Mouse (Mus musculus): Measurements from ENCODE around the gene Ptch2. TPM values are rescaled to one million over a fixed set of nuclear protein-coding genes. Genes with fewer than 3 reads are reported as not detected.

Ptch2 gene
- total and polyA plus RNA-seq, 3 experiments = 0.33 TPM; not detected in 2

- no peak overlapping the region for H3K4me3 ChIP-seq (ENCODE audit: control insufficient read depth in 1 of 2, insufficient read depth in 1 of 2, low read depth in 2 of 2, low read length in 2 of 2)
- no peaks in the 10 kb centered on the region for H3K9me3 ChIP-seq (replicated peaks; ENCODE audit: insufficient read depth, low read length)
- H3K4me1 ChIP-seq (ENCODE audit: control insufficient read depth in 1 of 2, insufficient read depth in 2 of 2, low read length in 2 of 2) = peaks cover 0 to 11% of the 10 kb centered on the region in 2 experiments; a peak in 2 of 4 replicates
- no peak overlapping the region for H3K9ac ChIP-seq (ENCODE audit: control insufficient read depth, low read depth, low read length, poor library complexity, severe bottlenecking)
- peaks cover 12% of the 10 kb centered on the region in 2 experiments for H3K36me3 ChIP-seq (ENCODE audit: control insufficient read depth in 1 of 2, insufficient read depth in 2 of 2, low read length in 2 of 2)
- peak in 1 of 2 experiments; percentile 35; a peak in 2 of 4 replicates for TF ChIP-seq POLR2A (IDR thresholded peaks at IDR 0.05; ENCODE audit: control insufficient read depth in 1 of 2, insufficient read depth in 1 of 2, low read depth in 1 of 2, low read length in 2 of 2, poor library complexity in 1 of 2)
- peak; percentile 31; the same call in 1 of the 2 replicates for TF ChIP-seq POLR2AphosphoS5 (IDR thresholded peaks at IDR 0.05; ENCODE audit: borderline replicate concordance, low read depth, low read length)
- no peak for TF ChIP-seq MEF2A (IDR thresholded peaks at IDR 0.05; ENCODE audit: extremely low read depth, insufficient replicate concordance, low read depth, low read length, poor library complexity, severe bottlenecking)
- TF ChIP-seq MXI1 (IDR thresholded peaks at IDR 0.05; ENCODE audit: low read depth, low read length) = no peak
- H3K79me2 ChIP-seq (ENCODE audit: control insufficient read depth, insufficient read depth, low read length, poor library complexity) = peaks cover 12% of the 10 kb centered on the region
- no peaks in the 10 kb centered on the region for H3K27me3 ChIP-seq (ENCODE audit: control insufficient read depth in 1 of 2, insufficient read depth in 2 of 2, low read length in 2 of 2)
- peak; percentile 55 for DNase-seq (ENCODE audit: low read depth, low spot score)
- no peak overlapping the region for H3K27ac ChIP-seq (ENCODE audit: control insufficient read depth, low read depth, low read length)
Observed at GRCm38 (mm10) chr4:117148047-117148713, 52.3 kb downstream of the Ptch2 start.

- Histone ChIP-seq H3K27me3 (ENCODE audit: control insufficient read depth in 1 of 2, insufficient read depth in 2 of 2, low read length in 2 of 2) (no peaks in the 10 kb centered on the region), H3K9me3 (replicated peaks; ENCODE audit: insufficient read depth, low read length) (no peaks in the 10 kb centered on the region), H3K4me3 (ENCODE audit: control insufficient read depth in 1 of 2, insufficient read depth in 1 of 2, low read depth in 2 of 2, low read length in 2 of 2) (no peak overlapping the region), H3K27ac (ENCODE audit: control insufficient read depth, low read depth, low read length) (no peak overlapping the region), H3K4me1 (ENCODE audit: control insufficient read depth in 1 of 2, insufficient read depth in 2 of 2, low read length in 2 of 2) (peaks cover 0 to 18% of the 10 kb centered on the region in 2 experiments; a peak in 2 of 4 replicates), H3K36me3 (ENCODE audit: control insufficient read depth in 1 of 2, insufficient read depth in 2 of 2, low read length in 2 of 2) (peaks cover 15 to 16% of the 10 kb centered on the region in 2 experiments), H3K9ac (ENCODE audit: control insufficient read depth, low read depth, low read length, poor library complexity, severe bottlenecking) (no peak overlapping the region), H3K79me2 (ENCODE audit: control insufficient read depth, insufficient read depth, low read length, poor library complexity) (peaks cover 19% of the 10 kb centered on the region)
- TF ChIP-seq POLR2A (IDR thresholded peaks at IDR 0.05; ENCODE audit: control insufficient read depth in 1 of 2, insufficient read depth in 1 of 2, low read depth in 1 of 2, low read length in 2 of 2, poor library complexity in 1 of 2) = 0 out of 4 replicates have a peak, but pooled peaks of 1 of the 2 experiments have one; percentile 12
- TF ChIP-seq POLR2AphosphoS5 (IDR thresholded peaks at IDR 0.05; ENCODE audit: borderline replicate concordance, low read depth, low read length) = no peak
- DNase-seq (ENCODE audit: low read depth, low spot score) = no peak
Observed at GRCm38 (mm10) chr4:117148815-117149214, 52.9 kb downstream of the Ptch2 start.

GRCm38 (mm10) chr4:117149291-117150211 lies 53.7 kb downstream of the Ptch2 start:
- H3K4me1 ChIP-seq (ENCODE audit: control insufficient read depth in 1 of 2, insufficient read depth in 2 of 2, low read length in 2 of 2) = peaks cover 0 to 18% of the 10 kb centered on the region in 2 experiments; a peak in 2 of 4 replicates
- H3K9me3 ChIP-seq (replicated peaks; ENCODE audit: insufficient read depth, low read length) = no peaks in the 10 kb centered on the region
- DNase-seq (ENCODE audit: low read depth, low spot score) = peak; percentile 68
- no peak overlapping the region for H3K4me3 ChIP-seq (ENCODE audit: control insufficient read depth in 1 of 2, insufficient read depth in 1 of 2, low read depth in 2 of 2, low read length in 2 of 2)
- H3K27me3 ChIP-seq (ENCODE audit: control insufficient read depth in 1 of 2, insufficient read depth in 2 of 2, low read length in 2 of 2) = no peaks in the 10 kb centered on the region
- H3K27ac ChIP-seq (ENCODE audit: control insufficient read depth, low read depth, low read length) = peak overlapping the region; percentile 15; the same call in 1 of the 2 replicates
- H3K36me3 ChIP-seq (ENCODE audit: control insufficient read depth in 1 of 2, insufficient read depth in 2 of 2, low read length in 2 of 2) = peaks cover 16 to 17% of the 10 kb centered on the region in 2 experiments
- H3K9ac ChIP-seq (ENCODE audit: control insufficient read depth, low read depth, low read length, poor library complexity, severe bottlenecking) = no peak overlapping the region
- H3K79me2 ChIP-seq (ENCODE audit: control insufficient read depth, insufficient read depth, low read length, poor library complexity) = peaks cover 25% of the 10 kb centered on the region
- TF ChIP-seq ZC3H11A (IDR thresholded peaks at IDR 0.05; ENCODE audit: low read depth, low read length) = no peak
- peak; percentile 59 for TF ChIP-seq TBP (IDR thresholded peaks at IDR 0.05; ENCODE audit: low read depth, low read length)
- TF ChIP-seq CHD1 (IDR thresholded peaks at IDR 0.05; ENCODE audit: low read depth, low read length) = no peak
- peak; percentile 17 for TF ChIP-seq MYB (IDR thresholded peaks at IDR 0.05; ENCODE audit: low read depth, low read length)
- TF ChIP-seq ZMIZ1 (IDR thresholded peaks at IDR 0.05; ENCODE audit: low read depth, low read length) = peak; percentile 49; the same call in 1 of the 2 replicates
- 0 out of 2 replicates have a peak, but pooled peaks have one; percentile 7 for TF ChIP-seq CHD2 (IDR thresholded peaks at IDR 0.05; ENCODE audit: low read length)
- peak; percentile 95 for TF ChIP-seq POLR2AphosphoS2 (IDR thresholded peaks at IDR 0.05; ENCODE audit: low read length)
- TF ChIP-seq POLR2A (IDR thresholded peaks at IDR 0.05; ENCODE audit: control insufficient read depth in 1 of 2, insufficient read depth in 1 of 2, low read depth in 1 of 2, low read length in 2 of 2, poor library complexity in 1 of 2) = peak in 1 of 2 experiments; percentile 55; a peak in 2 of 4 replicates
- TF ChIP-seq SMC3 (IDR thresholded peaks at IDR 0.05; ENCODE audit: low read depth, low read length) = peak; percentile 1; the same call in 1 of the 2 replicates
- TF ChIP-seq KAT2A (conservative IDR thresholded peaks at IDR 0.05; ENCODE audit: low read depth, low read length) = no peak
- TF ChIP-seq USF2 (IDR thresholded peaks at IDR 0.05; ENCODE audit: borderline replicate concordance in 1 of 2, insufficient read depth in 1 of 2, low read depth in 1 of 2, low read length in 2 of 2) = no peak
- peak in 2 of 3 experiments; percentile 8 to 17; a peak in 1 of 6 replicates for TF ChIP-seq CTCF (IDR thresholded peaks at IDR 0.05 in 2 of 3, conservative IDR thresholded peaks at IDR 0.05 in 1 of 3; ENCODE audit: control insufficient read depth in 1 of 3, insufficient read depth in 1 of 3, low read depth in 2 of 3, low read length in 3 of 3, poor library complexity in 1 of 3, severe bottlenecking in 1 of 3)
- no peak for TF ChIP-seq USF1 (IDR thresholded peaks at IDR 0.05; ENCODE audit: low read depth, low read length)
- TF ChIP-seq MYC (IDR thresholded peaks at IDR 0.05; ENCODE audit: low read depth, low read length) = 0 out of 2 replicates have a peak, but pooled peaks have one; percentile 21
- TF ChIP-seq MAX (IDR thresholded peaks at IDR 0.05; ENCODE audit: low read length) = no peak

Data from MEL (cell line).